Mouse (Mus musculus): ENCODE data around the gene Rnf130.

GRCm38 (mm10) chr11:50018848-50019247, 6.3 kb upstream of the Rnf130 start:
- no peak for TF ChIP-seq MYOG (IDR thresholded peaks at IDR 0.05; ENCODE audit: control insufficient read depth, extremely low read depth, insufficient read length)
- TF ChIP-seq CTCF (IDR thresholded peaks at IDR 0.05; ENCODE audit: control insufficient read depth, insufficient read depth, insufficient read length), result no peak
- TF ChIP-seq USF1 (IDR thresholded peaks at IDR 0.05; ENCODE audit: low read depth), result no peak
- no peak for TF ChIP-seq MYOD1 (IDR thresholded peaks at IDR 0.05; ENCODE audit: control insufficient read depth, insufficient read length, low read depth)
- no peak for TF ChIP-seq CEBPB (IDR thresholded peaks at IDR 0.05; ENCODE audit: low read depth)
- no peak for TF ChIP-seq MAX (IDR thresholded peaks at IDR 0.05)
- TF ChIP-seq FOSL1 (IDR thresholded peaks at IDR 0.05; ENCODE audit: insufficient read depth, low read length, poor library complexity, severe bottlenecking), result no peak
